Mouse (Mus musculus): Measurements from ENCODE around the gene Cidec. TPM values are rescaled to one million over a fixed set of nuclear protein-coding genes. Genes with fewer than 3 reads are reported as not detected.

The Cidec gene
- total RNA-seq, 2 experiments from 2014 or later, result not detected

- peak; percentile 96 for ATAC-seq (replicated peaks; ENCODE audit: low FRiP score, low TSS enrichment, poor library complexity, severe bottlenecking)
These were observed 16.4 kb downstream of the Cidec start, which contains the start of gene Rpusd3 for GRCm38 (mm10) chr6:113419199-113419587. Rpusd3 (minus strand) TSS chr6:113419340.

GRCm38 (mm10) chr6:113418441-113419198 lies 16.9 kb downstream of the Cidec start:
- ATAC-seq (replicated peaks; ENCODE audit: low FRiP score, low TSS enrichment, poor library complexity, severe bottlenecking), result peak; percentile 43

- ATAC-seq (replicated peaks; ENCODE audit: low FRiP score, low TSS enrichment, poor library complexity, severe bottlenecking), result no peak
These were observed 19.1 kb downstream of the Cidec start for GRCm38 (mm10) chr6:113416416-113416815.

GRCm38 (mm10) chr6:113410001-113410400 lies 25.6 kb downstream of the Cidec start:
- no peak for ATAC-seq (replicated peaks; ENCODE audit: low FRiP score, low TSS enrichment, poor library complexity, severe bottlenecking)

GRCm38 (mm10) chr6:113406683-113407082 lies 28.9 kb downstream of the Cidec start:
- 0 out of 2 replicates have a peak, but pooled peaks have one; percentile 20 for ATAC-seq (replicated peaks; ENCODE audit: low FRiP score, low TSS enrichment, poor library complexity, severe bottlenecking)

GRCm38 (mm10) chr6:113405483-113405882 lies 30.1 kb downstream of the Cidec start:
- no peak for ATAC-seq (replicated peaks; ENCODE audit: low FRiP score, low TSS enrichment, poor library complexity, severe bottlenecking)

GRCm38 (mm10) chr6:113404649-113405448 lies 30.7 kb downstream of the Cidec start:
- ATAC-seq (replicated peaks; ENCODE audit: low FRiP score, low TSS enrichment, poor library complexity, severe bottlenecking), result no peak

- no peak for ATAC-seq (replicated peaks; ENCODE audit: low FRiP score, low TSS enrichment, poor library complexity, severe bottlenecking)
These were observed 33.5 kb downstream of the Cidec start for GRCm38 (mm10) chr6:113402094-113402493.

- ATAC-seq (replicated peaks; ENCODE audit: low FRiP score, low TSS enrichment, poor library complexity, severe bottlenecking), result no peak
These were observed 39.1 kb downstream of the Cidec start for GRCm38 (mm10) chr6:113396270-113397030.

- ATAC-seq (replicated peaks; ENCODE audit: low FRiP score, low TSS enrichment, poor library complexity, severe bottlenecking), result no peak
These were observed 40.1 kb downstream of the Cidec start for GRCm38 (mm10) chr6:113395501-113395900.

GRCm38 (mm10) chr6:113394811-113395210 lies 40.7 kb downstream of the Cidec start:
- ATAC-seq (replicated peaks; ENCODE audit: low FRiP score, low TSS enrichment, poor library complexity, severe bottlenecking), result no peak

GRCm38 (mm10) chr6:113393951-113394350 lies 41.6 kb downstream of the Cidec start:
- no peak for ATAC-seq (replicated peaks; ENCODE audit: low FRiP score, low TSS enrichment, poor library complexity, severe bottlenecking)

- ATAC-seq (replicated peaks; ENCODE audit: low FRiP score, low TSS enrichment, poor library complexity, severe bottlenecking), result peak; percentile 53
These were observed 43.0 kb downstream of the Cidec start for GRCm38 (mm10) chr6:113392387-113393071.

- no peak; the same call in 1 of the 2 replicates for ATAC-seq (replicated peaks; ENCODE audit: low FRiP score, low TSS enrichment, poor library complexity, severe bottlenecking)
These were observed 43.6 kb downstream of the Cidec start for GRCm38 (mm10) chr6:113392015-113392386.

GRCm38 (mm10) chr6:113390715-113391114 lies 44.8 kb downstream of the Cidec start:
- ATAC-seq (replicated peaks; ENCODE audit: low FRiP score, low TSS enrichment, poor library complexity, severe bottlenecking), result no peak

- no peak for ATAC-seq (replicated peaks; ENCODE audit: low FRiP score, low TSS enrichment, poor library complexity, severe bottlenecking)
These were observed 46.6 kb downstream of the Cidec start, which contains the start of gene Ttll3 for GRCm38 (mm10) chr6:113388960-113389359. Ttll3 (plus strand) TSS chr6:113389260.

- ATAC-seq (replicated peaks; ENCODE audit: low FRiP score, low TSS enrichment, poor library complexity, severe bottlenecking), result no peak
These were observed 49.5 kb downstream of the Cidec start for GRCm38 (mm10) chr6:113386025-113386424.

- ATAC-seq (replicated peaks; ENCODE audit: low FRiP score, low TSS enrichment, poor library complexity, severe bottlenecking), result no peak
These were observed 50.3 kb downstream of the Cidec start for GRCm38 (mm10) chr6:113385160-113385714.

GRCm38 (mm10) chr6:113384351-113384927 lies 51.1 kb downstream of the Cidec start:
- ATAC-seq (replicated peaks; ENCODE audit: low FRiP score, low TSS enrichment, poor library complexity, severe bottlenecking), result no peak
